Mouse (Mus musculus) retina, postnatal 7 days (tissue): Measurements from ENCODE around the gene Cdyl2.

ENCODE experiments used
- DNase-seq: peaks from one replicate; pipeline ENCODE4 v3.0.0-alpha.2; 2012; ENCODE audit warnings: low read depth, low spot score

The Cdyl2 gene

DNA sequence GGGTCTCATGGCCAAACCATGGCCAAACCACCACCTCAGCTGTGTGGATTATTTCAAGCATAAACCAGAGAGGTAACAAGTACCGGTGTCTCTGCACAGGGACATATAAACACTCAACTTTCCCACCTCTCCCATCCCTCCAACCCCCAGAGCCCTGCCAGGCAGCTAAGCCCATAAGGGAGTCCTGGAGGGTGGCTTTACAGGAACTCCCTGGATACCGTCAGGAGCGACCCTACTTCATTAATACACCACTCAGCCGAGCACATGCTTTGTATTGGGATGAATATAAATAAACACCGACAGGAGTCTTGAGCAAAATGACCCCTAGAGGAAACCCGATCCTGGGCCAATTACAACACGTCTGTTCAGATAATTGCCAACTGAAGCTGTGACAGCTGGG lies 194.0 kb downstream of the Cdyl2 start:
- no peak for DNase-seq

DNA sequence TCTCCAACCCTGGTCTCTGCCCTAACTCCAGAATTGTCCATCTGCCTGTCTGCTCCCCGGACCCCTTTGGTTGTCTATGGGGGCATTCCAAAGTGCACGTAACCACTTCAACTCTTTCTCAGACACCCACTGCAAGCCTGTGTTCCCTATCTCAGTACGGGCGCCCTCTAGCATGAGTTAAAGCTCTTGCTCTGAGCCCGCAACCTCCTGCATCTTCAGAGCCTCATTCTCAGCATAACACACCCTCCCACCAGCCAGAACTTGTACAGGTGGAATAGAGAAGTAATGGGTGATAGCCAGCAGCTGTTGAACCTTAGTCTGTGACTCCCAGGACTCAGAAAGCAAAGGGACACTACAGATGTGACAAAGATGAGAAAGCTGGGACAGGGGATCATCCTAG lies 196.0 kb downstream of the Cdyl2 start:
- no peak for DNase-seq

DNA sequence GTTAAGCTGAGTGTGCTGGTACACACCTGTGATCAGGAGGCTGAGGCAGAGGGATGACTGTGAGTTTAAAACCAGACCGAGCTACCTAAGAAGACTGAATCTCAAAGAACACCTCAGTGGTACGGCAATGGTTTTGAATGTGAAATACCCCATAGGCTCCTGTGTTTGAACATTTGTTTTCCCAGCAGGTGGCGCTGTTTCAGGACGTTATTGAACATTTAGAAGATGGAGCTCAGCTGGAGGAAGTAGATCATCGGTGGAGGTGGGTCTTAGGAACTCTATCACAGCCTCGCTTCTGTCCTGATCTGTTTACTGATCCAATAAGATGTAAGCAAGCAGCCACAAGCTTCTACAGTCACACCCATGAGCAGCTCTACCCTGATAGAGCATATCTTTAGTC lies 199.7 kb downstream of the Cdyl2 start:
- no peak for DNase-seq

DNA sequence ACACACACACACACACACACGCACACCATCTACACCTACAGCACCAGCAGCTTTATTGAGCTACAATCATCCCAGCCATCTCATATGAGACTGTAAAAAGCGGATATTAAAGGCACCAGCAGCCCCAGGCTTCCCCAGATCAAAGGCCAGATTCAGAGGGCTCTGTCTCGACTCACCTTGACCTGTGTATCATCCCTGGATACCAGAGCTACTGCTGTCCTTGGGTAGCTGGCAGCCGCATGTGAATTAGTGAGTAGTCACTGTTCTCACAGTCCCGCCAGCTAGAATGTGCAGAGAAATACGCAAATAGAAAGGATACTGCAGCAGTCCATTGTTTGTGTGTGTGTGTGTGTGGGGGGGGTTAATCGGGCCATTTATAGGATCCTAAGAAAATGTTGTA lies 204.1 kb downstream of the Cdyl2 start:
- no peak for DNase-seq

DNA sequence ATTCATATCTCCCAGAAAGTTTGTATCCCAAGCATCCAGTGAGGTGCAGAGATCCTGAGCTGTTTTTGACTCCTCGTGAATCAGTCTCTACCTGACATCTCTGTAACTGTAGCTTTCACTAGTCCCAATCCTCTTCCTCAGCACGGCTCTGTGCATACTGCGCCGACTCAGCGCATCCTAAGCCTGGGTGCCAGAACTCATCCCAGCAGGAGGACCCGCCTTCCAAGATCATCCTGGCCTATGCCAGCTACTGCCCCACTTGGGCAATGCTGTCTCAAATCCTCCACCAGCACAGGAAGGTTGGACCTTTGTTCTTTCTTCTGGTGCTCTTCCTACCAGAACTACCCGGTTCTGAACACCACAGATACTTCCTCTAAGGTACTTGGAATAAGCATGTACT lies 207.9 kb downstream of the Cdyl2 start:
- DNase-seq, result no peak
